In genomic region chr10:91437917-91438316, GRCm38 (mm10) we compare ENCODE assay signal across 33 mouse cellular contexts.
"Had no signal": no experiment of that assay in that cellular context is flagged by ENCODE, and none has a peak within 500 bp of the region (broad histone marks: within the 10 kb centered on the region; RNA-seq: fewer than 3 reads in every experiment).

No protein-coding gene starts in this region.

- H3K4me2 ChIP-seq: limb, embryonic 12.5 days; limb, embryonic 13.5 days; limb, embryonic 15.5 days; liver, embryonic 11.5 days; liver, embryonic 12.5 days; liver, embryonic 13.5 days; liver, embryonic 15.5 days; lung, embryonic 14.5 days; lung, embryonic 15.5 days; midbrain, embryonic 11.5 days; midbrain, embryonic 12.5 days; midbrain, embryonic 13.5 days; midbrain, embryonic 15.5 days; neural tube, embryonic 12.5 days; neural tube, embryonic 13.5 days had no signal

- H3K4me3 ChIP-seq: limb, embryonic 10.5 days; limb, embryonic 12.5 days; limb, embryonic 13.5 days; limb, embryonic 15.5 days; liver, embryonic 12.5 days; liver, embryonic 13.5 days; liver, embryonic 15.5 days; lung, embryonic 15.5 days; megakaryocyte, embryonic 14.5 days; midbrain, embryonic 10.5 days; midbrain, embryonic 12.5 days; midbrain, embryonic 13.5 days; midbrain, embryonic 15.5 days; myocyte; neural tube, embryonic 12.5 days; neural tube, embryonic 13.5 days had no signal

- H3K9ac ChIP-seq: limb, embryonic 12.5 days; limb, embryonic 13.5 days; limb, embryonic 15.5 days; liver, embryonic 12.5 days; liver, embryonic 13.5 days; liver, embryonic 14.5 days; liver, embryonic 15.5 days; liver, postnatal 0 days; lung, embryonic 14.5 days; lung, embryonic 15.5 days; midbrain, embryonic 12.5 days; midbrain, embryonic 13.5 days; midbrain, embryonic 15.5 days; neural tube, embryonic 12.5 days; neural tube, embryonic 13.5 days had no signal

- H3K36me3 ChIP-seq: limb, embryonic 10.5 days; limb, embryonic 12.5 days; limb, embryonic 13.5 days; limb, embryonic 15.5 days; liver, embryonic 12.5 days; liver, embryonic 13.5 days; liver, embryonic 15.5 days; lung, embryonic 15.5 days; midbrain, embryonic 10.5 days; midbrain, embryonic 12.5 days; midbrain, embryonic 13.5 days; midbrain, embryonic 15.5 days; neural tube, embryonic 12.5 days; neural tube, embryonic 13.5 days had no signal

- H3K9me3 ChIP-seq: limb, embryonic 10.5 days; limb, embryonic 12.5 days; limb, embryonic 13.5 days; limb, embryonic 15.5 days; liver, embryonic 12.5 days; liver, embryonic 13.5 days; liver, embryonic 15.5 days; lung, embryonic 15.5 days; midbrain, embryonic 10.5 days; midbrain, embryonic 12.5 days; midbrain, embryonic 13.5 days; midbrain, embryonic 15.5 days; neural tube, embryonic 12.5 days; neural tube, embryonic 13.5 days had no signal

- H3K4me1 ChIP-seq: liver, embryonic 12.5 days; liver, embryonic 13.5 days; liver, embryonic 15.5 days; megakaryocyte, embryonic 14.5 days; midbrain, embryonic 12.5 days had no signal

- H3K27me3 ChIP-seq: limb, embryonic 15.5 days; liver, embryonic 12.5 days; liver, embryonic 13.5 days; liver, embryonic 15.5 days; lung, embryonic 15.5 days; megakaryocyte, embryonic 14.5 days; midbrain, embryonic 12.5 days; midbrain, embryonic 13.5 days; midbrain, embryonic 15.5 days; neural tube, embryonic 12.5 days; neural tube, embryonic 13.5 days had no signal

- ATAC-seq: liver, embryonic 12.5 days; liver, postnatal 0 days; lung, postnatal 0 days; midbrain, embryonic 13.5 days; midbrain, embryonic 15.5 days; midbrain, embryonic 16.5 days had no signal

- H3K27ac ChIP-seq: limb, embryonic 10.5 days; limb, embryonic 12.5 days; limb, embryonic 13.5 days; limb, embryonic 15.5 days; liver, embryonic 12.5 days; liver, embryonic 13.5 days; liver, embryonic 14.5 days; liver, embryonic 15.5 days; lung, embryonic 15.5 days; macrophage; midbrain, embryonic 10.5 days; midbrain, embryonic 12.5 days; midbrain, embryonic 13.5 days; midbrain, embryonic 15.5 days; neural tube, embryonic 12.5 days; neural tube, embryonic 13.5 days had no signal

- DNase-seq: left cerebral cortex, postnatal 4 days; liver; liver, embryonic 13.5 days; liver, postnatal 0 days; lung, adult 18-20 months; lung, adult 2 months; lung, embryonic 14.5 days; lung, postnatal 10 days; lung, postnatal 14 days; lung, postnatal 36 days; lung, postnatal 4 days; midbrain, embryonic 14.5 days had no signal
